Mouse (Mus musculus): Measurements from ENCODE around the gene Tfcp2.

GRCm38 (mm10) chr15:100465432-100465831 lies 86.4 kb downstream of the Tfcp2 start:
- TF ChIP-seq CTCF (IDR thresholded peaks at IDR 0.05; ENCODE audit: low read depth, low read length) = no peak
- TF ChIP-seq POLR2A (IDR thresholded peaks at IDR 0.05; ENCODE audit: borderline replicate concordance, low read depth, low read length) = no peak

Measured in bone marrow macrophage, adult 2 months (primary cell).